20 mouse cellular contexts compared by ENCODE assay signal in the genomic region with DNA sequence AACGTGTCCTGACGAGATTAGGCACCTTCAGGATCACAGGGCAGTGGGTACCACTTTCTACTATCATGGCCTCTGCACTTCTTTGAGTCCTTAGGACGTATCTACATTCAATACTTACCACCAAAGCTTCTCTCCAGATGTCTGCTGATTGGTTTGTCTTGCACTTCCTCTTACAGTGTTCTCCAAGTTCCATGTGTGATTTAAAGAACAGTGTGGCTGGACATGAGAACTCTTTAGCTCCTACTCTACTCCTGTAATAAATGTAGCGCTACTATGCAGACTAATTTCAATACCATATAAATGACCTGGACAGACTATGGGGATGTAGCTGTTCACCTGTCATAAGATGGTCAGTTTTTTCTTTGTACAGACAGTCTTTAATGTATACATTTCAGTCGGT.
"Had no signal": no experiment of that assay in that cellular context is flagged by ENCODE, and none has a peak within 500 bp of the region (broad histone marks: within the 10 kb centered on the region; RNA-seq: fewer than 3 reads in every experiment).

No protein-coding gene starts in this region.

- DNase-seq: kidney, adult 11 months; kidney, adult 9 months; kidney, postnatal 10 days; kidney, postnatal 36 days; layer of hippocampus, postnatal 36 days; liver, embryonic 13.5 days; lung, adult 2 months; lung, postnatal 14 days; lung, postnatal 4 days; right cerebral cortex, adult 18-20 months; right cerebral cortex, postnatal 14 days; right cerebral cortex, postnatal 4 days; thymus, postnatal 25 days had no signal

- H3K4me2 ChIP-seq: intestine, embryonic 15.5 days; liver, embryonic 13.5 days; midbrain, embryonic 13.5 days; neural tube, embryonic 12.5 days; neural tube, embryonic 15.5 days had no signal

- H3K27ac ChIP-seq: intestine, embryonic 15.5 days; left cerebral cortex, adult 2 months; liver, embryonic 13.5 days; midbrain, embryonic 10.5 days; midbrain, embryonic 13.5 days; neural tube, embryonic 12.5 days; neural tube, embryonic 15.5 days; stomach, postnatal 0 days had no signal

- ATAC-seq: intestine, embryonic 15.5 days; midbrain, embryonic 13.5 days had no signal

- H3K9ac ChIP-seq: intestine, embryonic 15.5 days; liver, embryonic 13.5 days; midbrain, embryonic 13.5 days; neural tube, embryonic 12.5 days; neural tube, embryonic 15.5 days had no signal

- H3K4me3 ChIP-seq: intestine, embryonic 15.5 days; left cerebral cortex, adult 2 months; liver, embryonic 13.5 days; midbrain, embryonic 10.5 days; midbrain, embryonic 13.5 days; neural tube, embryonic 12.5 days; neural tube, embryonic 15.5 days had no signal

- H3K27me3 ChIP-seq: intestine, embryonic 15.5 days; liver, embryonic 13.5 days; midbrain, embryonic 13.5 days; neural tube, embryonic 12.5 days; neural tube, embryonic 15.5 days had no signal

- H3K9me3 ChIP-seq: intestine, embryonic 15.5 days; liver, embryonic 13.5 days; midbrain, embryonic 10.5 days; midbrain, embryonic 13.5 days; neural tube, embryonic 12.5 days; neural tube, embryonic 15.5 days had no signal

- H3K36me3 ChIP-seq: intestine, embryonic 15.5 days; liver, embryonic 13.5 days; midbrain, embryonic 13.5 days had no signal
